7 mouse cellular contexts compared by ENCODE assay signal in genomic region chr4:35226496-35226992, GRCm38 (mm10). TPM values are rescaled to one million over a fixed set of nuclear protein-coding genes. Genes with fewer than 3 reads are reported as not detected.
DNase-seq lines count a peak whose midpoint lies in the region; ATAC-seq and TF ChIP-seq lines count a peak whose summit lies in the region.

No protein-coding gene starts in this region.

- H3K4me1 ChIP-seq in spleen, adult 2 months (ENCODE audit: control insufficient read depth, insufficient read depth, insufficient read length) = 0 out of 2 replicates have a peak, but pooled peaks cover 2% of the 10 kb centered on the region
- no peaks in the 10 kb centered on the region for H3K4me1 ChIP-seq in forebrain, embryonic 11.5 days (replicated peaks; ENCODE audit: control insufficient read depth, insufficient read depth, low read length)
- peaks cover 3 to 5% of the 10 kb centered on the region in 2 experiments; a peak in 2 of 4 replicates for H3K4me1 ChIP-seq in liver, embryonic 14.5 days (replicated peaks; ENCODE audit: control insufficient read depth in 2 of 2, insufficient read depth in 2 of 2, low read length in 1 of 2)

- H3K27me3 ChIP-seq in spleen, adult 2 months (ENCODE audit: control insufficient read depth, insufficient read depth, low read length) = no peaks in the 10 kb centered on the region
- H3K27me3 ChIP-seq in forebrain, embryonic 11.5 days (ENCODE audit: control insufficient read depth, insufficient read depth, low read length) = no peaks in the 10 kb centered on the region
- H3K27me3 ChIP-seq in liver, embryonic 14.5 days (ENCODE audit: control insufficient read depth, insufficient read depth, low read length) = no peaks in the 10 kb centered on the region

- peak overlapping the region; percentile 80 for H3K9ac ChIP-seq in forebrain, embryonic 11.5 days (ENCODE audit: low read length)
- peak overlapping the region; percentile 74 for H3K9ac ChIP-seq in liver, embryonic 14.5 days (replicated peaks)

- no peak for TF ChIP-seq CTCF in spleen, adult 2 months (IDR thresholded peaks at IDR 0.05; ENCODE audit: extremely low read depth, insufficient read depth, insufficient read length, insufficient replicate concordance)
- TF ChIP-seq CTCF in liver, embryonic 14.5 days (IDR thresholded peaks at IDR 0.05; ENCODE audit: low read depth) = no peak

- H3K36me3 ChIP-seq in spleen, adult 2 months (ENCODE audit: control insufficient read depth, insufficient read depth, low read length) = no peaks in the 10 kb centered on the region
- H3K36me3 ChIP-seq in forebrain, embryonic 11.5 days (ENCODE audit: control insufficient read depth, insufficient read depth, low read length) = no peaks in the 10 kb centered on the region
- no peaks in the 10 kb centered on the region for H3K36me3 ChIP-seq in liver, embryonic 14.5 days (replicated peaks; ENCODE audit: control insufficient read depth, insufficient read depth, low read depth)

- peak; percentile 41; the same call in 1 of the 2 replicates for ATAC-seq in forebrain, embryonic 11.5 days (replicated peaks; ENCODE audit: low FRiP score)
- ATAC-seq in liver, embryonic 14.5 days (ENCODE audit: insufficient read depth) = peak; percentile 35

- peak overlapping the region; percentile 60 for H3K4me2 ChIP-seq in forebrain, embryonic 11.5 days (ENCODE audit: low read depth, low read length, severe bottlenecking)
- H3K4me2 ChIP-seq in liver, embryonic 14.5 days (ENCODE audit: low read depth) = peak overlapping the region; percentile 77

- peak overlapping the region; percentile 74 for H3K4me3 ChIP-seq in spleen, adult 2 months (ENCODE audit: extremely low read depth, insufficient read depth, insufficient read length)
- peak overlapping the region; percentile 85 for H3K4me3 ChIP-seq in forebrain, embryonic 11.5 days (ENCODE audit: low read depth, low read length)
- H3K4me3 ChIP-seq in liver, embryonic 14.5 days (ENCODE audit: insufficient read depth in 1 of 2, low read depth in 2 of 2, low read length in 2 of 2) = peak overlapping the region; percentile 71 to 98

- no peak for DNase-seq in spleen, adult 2 months (ENCODE audit: low read depth in 1 of 2, low spot score in 2 of 2)
- DNase-seq in spleen, adult 12 weeks (ENCODE audit: low spot score) = no peak
- DNase-seq in forebrain, embryonic 11.5 days (ENCODE audit: low spot score) = no peak
- no peak for DNase-seq in liver, embryonic 14.5 days (ENCODE audit: low read depth in 3 of 3, low spot score in 3 of 3)
- no peak for DNase-seq in gastrocnemius, postnatal 14 days
- no peak for DNase-seq in layer of hippocampus, adult 18-20 months (ENCODE audit: low spot score in 2 of 2)
- DNase-seq in left cerebral cortex, adult 11 months (ENCODE audit: low spot score) = no peak

- no peak for TF ChIP-seq EP300 in liver, embryonic 14.5 days (IDR thresholded peaks at IDR 0.05; ENCODE audit: low read depth)

- no peaks in the 10 kb centered on the region for H3K9me3 ChIP-seq in forebrain, embryonic 11.5 days (ENCODE audit: control insufficient read depth, low read length)
- H3K9me3 ChIP-seq in liver, embryonic 14.5 days (ENCODE audit: control insufficient read depth, low read length) = no peaks in the 10 kb centered on the region

- intact Hi-C loops in gastrocnemius, postnatal 14 days (cut with DNase I; ENCODE audit: low total_unique reads) = no loop called here

- TF ChIP-seq POLR2A in spleen, adult 2 months (IDR thresholded peaks at IDR 0.05; ENCODE audit: low read depth, low read length) = no peak

- peak overlapping the region; percentile 62 for H3K27ac ChIP-seq in spleen, adult 2 months (ENCODE audit: insufficient read depth, low read length)
- no peak overlapping the region for H3K27ac ChIP-seq in forebrain, embryonic 11.5 days (ENCODE audit: low read depth, low read length)
- H3K27ac ChIP-seq in liver, embryonic 14.5 days = peak overlapping the region; percentile 52

- WGBS in spleen, adult 2 months = 5% methylated on average over 9 of the region's 9 CpGs
- WGBS in forebrain, embryonic 11.5 days = 16% methylated on average over 9 of the region's 9 CpGs
- WGBS in liver, embryonic 14.5 days (ENCODE audit: insufficient replicate concordance) = 5% methylated on average over 9 of the region's 9 CpGs

RNA-seq across cellular contexts. Expression of gene C9orf72, which starts 0.6 kb away (rescaled TPM):
- polyA plus RNA-seq in spleen, adult 2 months (2012; rRNA removed) = 3.5 and 3.7 TPM in 2 replicates
- 25.4 and 25.7 TPM in 2 replicates for polyA plus RNA-seq in forebrain, embryonic 11.5 days (2014; fragmentation: Nextera tagmentation; extraction: Ambion mirVana)
- polyA plus RNA-seq in liver, embryonic 14.5 days (2012; rRNA removed) = 2.2 and 3.0 TPM in 2 replicates
- 3.0 and 3.9 TPM in 2 replicates for polyA plus RNA-seq in liver, embryonic 14.5 days (2014; fragmentation: Nextera tagmentation; extraction: Ambion mirVana)
- 10 to 100 TPM in 1 of 2 experiments, 1 to 10 TPM in 1; 7.7 to 10.1 TPM for total RNA-seq in gastrocnemius, postnatal 14 days (2021)
- 10 to 100 TPM; 21.2 to 25.2 TPM for total RNA-seq in layer of hippocampus, adult 18-20 months (2021)
